Mouse (Mus musculus) E14TG2a.4 (cell line): ENCODE measurements around the gene Snx10.

Experiments used
- CTCF ChIP-seq: conservative IDR thresholded peaks from 2 replicates; pipeline ENCODE4 v1.5.1; 2014; ENCODE audit warnings: low read length
- NANOG ChIP-seq: IDR thresholded peaks from 2 replicates; pipeline ENCODE4 v1.6.1; 2014; ENCODE audit warnings: borderline replicate concordance, low read length, mixed read lengths

GRCm38 (mm10) chr6:51592356-51593115 lies 68.8 kb downstream of the Snx10 start:
- TF ChIP-seq CTCF (peak; percentile 39), NANOG (no peak)
